Mouse (Mus musculus) telencephalon, adult 2 months (tissue): ENCODE measurements around the gene Mmgt2.

ENCODE experiments used
- DNase-seq: peaks from one replicate; pipeline ENCODE4 v3.0.0-alpha.2; 2011; ENCODE audit warnings: low read depth, low spot score

Gene Mmgt2

DNA sequence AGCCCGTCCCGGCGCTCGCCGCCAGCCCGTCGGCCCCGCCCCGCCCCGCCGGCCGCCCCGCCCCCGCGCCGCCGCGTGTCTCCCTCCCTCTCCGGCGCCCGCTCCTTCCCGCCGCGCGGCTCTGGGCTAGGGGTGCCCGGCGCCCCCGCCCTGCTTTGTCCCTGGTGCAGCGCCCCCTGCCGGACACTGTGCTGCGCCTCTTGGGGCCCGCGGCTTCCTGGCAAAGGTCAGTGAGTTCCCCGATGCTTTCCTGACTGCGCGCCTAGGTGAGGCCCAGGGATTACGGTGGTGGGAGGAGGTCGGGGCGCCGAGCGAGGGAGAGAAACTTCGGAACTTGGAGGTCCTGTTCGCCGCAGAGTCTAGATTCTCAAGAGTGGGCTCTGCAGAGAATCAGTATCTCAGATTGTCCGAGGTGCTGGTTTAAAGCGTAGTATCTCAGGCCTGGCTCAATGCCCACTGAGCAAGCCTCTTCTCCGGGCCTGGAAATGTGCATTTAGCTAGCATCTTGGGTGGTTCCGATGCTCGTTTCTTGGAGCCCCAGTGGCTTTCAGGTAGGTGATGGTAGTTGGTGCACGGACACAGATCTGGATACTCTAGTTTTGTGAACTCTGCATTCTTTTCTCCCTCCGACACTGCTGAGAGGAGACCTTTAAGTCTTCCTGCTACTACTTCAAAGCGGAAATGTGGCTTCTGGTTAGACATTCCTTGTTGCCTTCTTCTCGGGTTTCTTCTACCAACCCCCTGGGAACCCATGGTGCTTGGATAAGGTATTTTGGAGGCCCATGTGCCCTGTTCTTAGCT is at the start of gene Mmgt2:
Mmgt2 (plus strand) TSS at position 74 of the 801 bp plus-strand sequence.
- no peak for DNase-seq

DNA sequence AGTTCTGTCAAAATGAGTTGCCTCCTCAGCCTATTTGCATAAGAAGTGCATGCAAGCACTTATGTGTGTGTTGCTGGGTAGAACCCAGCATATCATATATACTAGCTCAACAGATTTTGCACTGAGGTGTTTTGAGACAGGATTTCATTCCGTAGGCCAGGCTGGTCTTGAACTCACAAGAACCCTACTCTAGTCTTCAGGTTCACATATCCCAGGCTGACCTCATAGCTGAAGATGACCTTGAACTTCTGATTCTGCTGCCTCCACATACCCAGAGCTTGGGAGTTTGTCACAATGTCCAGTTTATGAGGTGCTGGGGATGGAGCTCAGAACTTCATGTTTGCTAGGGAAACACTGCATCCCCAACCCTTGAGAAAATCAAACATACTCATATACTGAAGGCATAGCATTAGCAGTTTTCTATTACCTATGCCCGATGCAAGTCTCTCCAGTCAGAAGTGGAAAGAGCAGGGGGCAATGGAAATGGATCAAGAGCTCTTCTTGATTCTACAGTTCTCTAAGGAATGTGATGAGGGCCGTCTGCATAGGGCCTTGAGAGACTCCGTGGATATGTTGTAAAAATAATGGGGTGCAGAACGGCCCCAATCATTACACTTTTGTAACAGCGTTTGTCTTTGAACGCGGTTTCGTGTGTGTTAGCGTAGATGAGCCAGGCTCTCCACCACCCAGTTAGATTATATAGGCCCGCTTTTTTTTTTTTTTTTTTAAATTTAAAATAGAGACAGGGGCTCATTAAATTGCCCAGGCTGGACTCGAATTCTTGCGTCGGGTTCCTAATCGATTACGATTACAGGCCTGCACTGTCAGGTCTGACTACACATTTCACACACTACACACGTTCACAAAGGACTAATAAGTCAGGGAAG is 46.5 kb upstream of the Mmgt2 start:
- no peak for DNase-seq

DNA sequence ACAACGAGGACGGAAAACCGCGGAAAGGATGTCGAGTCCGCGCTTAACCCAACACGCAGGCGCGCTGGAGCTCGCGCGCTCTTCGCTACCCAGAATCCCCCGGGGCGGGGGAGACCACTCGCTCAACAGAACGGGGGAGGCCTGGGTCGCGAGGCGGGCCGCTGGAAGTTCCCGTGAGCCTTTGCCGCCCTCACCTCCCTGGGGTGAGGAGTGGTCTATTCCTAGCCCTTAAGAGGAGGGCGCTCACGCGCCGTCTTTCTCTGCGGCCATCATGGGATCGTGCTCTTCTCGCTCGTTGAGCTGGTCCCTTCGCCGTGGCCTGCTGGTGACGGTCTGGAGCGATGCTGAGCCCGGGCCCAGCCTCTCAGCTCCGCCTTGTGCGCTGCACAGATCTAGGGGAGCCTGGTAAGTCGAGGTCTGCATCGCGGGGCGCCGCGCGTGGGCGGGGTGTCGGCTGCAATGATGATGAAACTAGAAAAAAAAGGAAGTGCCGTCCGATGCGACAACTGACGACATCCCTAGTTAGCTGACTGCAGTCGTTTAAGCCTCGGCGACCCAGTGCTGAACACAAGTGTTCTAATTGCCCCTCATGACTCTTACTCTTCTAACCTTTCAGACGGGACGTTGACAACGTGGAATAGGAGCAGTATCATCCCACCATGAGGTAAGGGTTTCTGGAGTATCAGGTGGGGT is 45.7 kb upstream of the Mmgt2 start:
- peak; percentile 97 for DNase-seq

DNA sequence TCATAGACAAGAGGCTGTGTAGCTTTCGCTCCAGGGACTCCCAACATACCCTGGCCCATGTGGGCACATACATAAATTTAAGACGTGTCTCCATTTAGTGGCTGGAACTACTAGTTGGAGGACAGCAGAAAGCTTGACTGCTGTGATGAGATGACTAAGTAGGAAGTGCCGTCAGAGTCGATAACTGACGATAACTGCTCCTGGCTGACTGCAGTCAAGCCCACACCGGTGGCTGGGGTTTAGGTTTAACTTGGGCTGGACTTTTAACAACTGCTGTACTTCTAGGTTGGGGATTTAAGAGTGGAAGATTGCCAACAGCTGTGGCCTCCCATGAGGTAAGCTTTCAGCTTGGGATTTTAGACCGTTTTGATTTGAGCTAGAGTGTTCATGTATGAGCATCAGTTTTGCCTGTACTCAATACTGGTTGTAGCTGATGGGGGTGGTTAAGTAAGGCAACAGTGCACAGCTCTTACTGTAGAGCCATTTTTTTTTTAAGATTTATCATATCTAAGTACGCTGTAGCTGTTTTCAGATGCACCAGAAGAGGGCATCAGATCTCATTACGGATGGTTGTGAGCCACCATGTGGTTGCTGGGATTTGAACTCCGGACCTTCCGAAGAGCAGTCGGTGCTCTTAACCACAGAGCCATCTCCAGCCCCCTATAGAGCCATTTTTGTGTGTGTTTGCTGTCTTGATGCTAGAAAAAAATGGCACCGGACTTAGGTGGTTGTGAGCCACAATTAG is 45.0 kb upstream of the Mmgt2 start:
- DNase-seq: peak; percentile 22

DNA sequence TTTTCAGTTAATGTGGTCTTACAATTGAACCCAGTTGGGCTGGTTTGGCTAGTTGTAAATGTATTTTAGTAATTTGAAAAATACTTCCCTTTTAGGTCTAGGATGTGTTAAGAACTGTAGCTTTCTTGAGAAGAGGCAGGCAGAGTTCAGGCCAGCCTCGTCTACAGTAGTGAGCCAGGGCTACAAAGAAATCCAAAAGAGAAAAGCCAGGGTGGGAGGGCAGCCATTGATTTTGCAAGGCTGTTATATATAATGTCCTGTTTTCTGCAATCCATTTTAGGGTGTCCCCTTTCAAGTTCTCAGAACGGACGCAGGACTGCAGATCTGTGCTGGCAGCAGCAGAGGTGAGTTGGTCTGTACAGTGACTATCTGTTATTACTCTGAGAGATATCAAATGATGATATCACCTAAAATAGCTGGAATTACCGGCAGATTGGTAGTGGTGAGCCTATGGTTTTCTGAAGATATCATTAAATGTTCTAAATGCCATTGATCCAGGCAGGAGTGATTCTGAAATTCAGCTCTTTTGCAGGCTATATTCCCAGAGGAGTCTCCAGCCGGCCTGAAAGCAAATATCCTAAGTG is 44.2 kb upstream of the Mmgt2 start:
- DNase-seq: no peak

DNA sequence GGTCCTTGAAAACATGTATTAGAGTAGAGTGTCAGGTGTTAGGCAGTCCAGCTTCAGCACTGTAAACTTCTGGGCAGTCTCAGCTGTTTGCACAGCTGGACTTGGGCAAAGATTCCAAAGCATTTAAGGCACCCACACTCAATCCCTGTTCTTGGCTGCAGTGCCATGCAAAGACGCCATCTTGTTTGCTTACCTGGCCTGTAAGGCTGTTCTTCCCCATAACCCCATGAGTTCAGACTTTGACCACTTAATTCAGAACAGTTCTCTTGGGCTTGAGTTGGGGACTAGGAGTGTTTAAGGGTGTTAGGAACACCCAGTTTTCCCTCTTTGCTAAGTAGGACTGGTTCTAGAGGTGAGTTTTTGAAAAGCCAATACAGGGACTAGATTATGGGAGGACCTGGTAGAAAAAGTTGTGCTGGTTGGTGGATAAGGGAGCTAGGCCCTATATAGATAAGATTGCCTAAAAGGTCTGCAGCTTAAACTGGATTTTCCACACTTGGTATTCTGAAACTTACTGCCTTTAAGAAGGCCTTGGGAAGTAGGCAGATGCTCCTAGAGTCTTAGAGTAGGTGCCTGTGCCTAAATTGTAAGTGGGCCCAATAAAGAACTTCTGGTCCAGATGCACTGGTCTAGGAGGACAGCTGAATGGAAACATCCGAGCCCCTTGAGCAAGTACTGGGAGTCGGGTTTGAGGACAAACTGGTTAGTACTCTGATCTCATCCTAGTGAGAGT is 43.4 kb upstream of the Mmgt2 start:
- no peak for DNase-seq

DNA sequence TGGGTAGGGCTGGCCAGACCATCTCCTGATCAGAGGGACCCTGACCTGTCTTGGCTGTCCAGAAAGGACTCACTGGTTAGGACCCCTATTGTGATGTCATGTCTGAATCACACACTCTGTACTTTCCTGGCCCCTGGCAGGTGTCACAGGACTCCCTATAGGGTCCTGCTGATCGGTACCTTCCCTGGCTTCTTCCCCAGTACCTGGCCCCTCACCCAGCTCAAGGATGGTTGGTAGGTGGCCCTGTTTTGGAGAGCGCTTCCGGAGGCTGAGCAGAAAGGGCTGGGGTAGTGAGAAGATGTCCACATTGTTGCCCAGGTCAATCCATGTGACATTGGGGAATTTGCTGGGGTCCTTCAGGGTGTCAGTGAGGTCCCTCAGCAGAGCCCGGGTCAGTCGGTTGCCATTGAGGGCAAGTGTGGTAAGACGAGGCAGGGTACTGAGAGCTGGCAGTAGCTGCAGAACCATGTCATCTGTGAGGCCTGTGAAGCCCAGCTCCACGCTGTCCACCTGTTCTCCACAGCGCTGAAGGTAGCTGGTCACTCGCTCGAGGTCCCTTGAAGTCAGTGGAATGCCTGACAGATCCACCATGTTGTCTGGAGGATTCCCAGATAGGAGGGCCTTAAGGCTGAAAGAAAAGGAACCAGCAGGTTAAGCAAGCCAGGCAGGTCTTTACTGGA is 42.7 kb upstream of the Mmgt2 start:
- no peak for DNase-seq

DNA sequence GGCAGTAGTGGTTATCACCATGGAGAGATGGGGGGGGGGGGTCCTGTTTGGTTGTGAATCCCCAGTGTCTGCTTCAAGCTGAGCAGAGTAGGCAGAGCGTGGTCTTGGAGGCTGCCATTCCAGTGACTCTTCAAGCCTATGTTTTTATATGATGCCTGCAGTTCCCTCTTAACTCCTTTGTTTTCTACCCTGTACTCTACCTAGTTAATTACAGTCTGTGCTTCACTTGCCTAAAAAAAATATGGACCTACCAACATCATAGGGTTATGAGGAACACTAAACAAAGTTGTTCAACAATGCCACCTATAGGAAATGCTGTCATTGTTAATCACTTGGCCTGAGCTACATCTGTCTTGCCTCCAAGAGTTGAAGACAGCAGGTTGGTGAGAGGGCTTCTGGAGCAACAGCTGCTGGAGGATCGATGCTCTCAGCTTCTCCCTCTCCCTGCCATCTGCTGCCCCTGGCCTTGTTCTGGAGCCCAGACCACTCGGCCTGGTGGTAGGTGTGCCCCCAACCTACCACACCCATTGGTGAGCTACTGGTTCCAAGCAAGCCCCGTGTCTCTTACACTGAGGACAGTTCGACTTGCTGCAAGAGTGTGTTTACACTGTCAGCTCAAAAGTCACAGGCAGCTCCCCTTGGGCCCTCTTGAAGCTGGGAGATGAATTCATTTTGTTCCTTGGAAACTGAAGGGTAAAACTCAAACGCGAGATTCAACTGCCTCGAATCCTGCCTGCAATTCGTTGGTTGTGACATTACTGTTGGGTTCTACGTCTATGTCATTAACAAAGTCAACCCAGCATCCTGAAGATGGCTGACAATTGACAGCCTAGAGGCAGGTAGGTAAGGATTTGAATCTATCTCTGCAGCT is 41.9 kb upstream of the Mmgt2 start:
- no peak for DNase-seq

DNA sequence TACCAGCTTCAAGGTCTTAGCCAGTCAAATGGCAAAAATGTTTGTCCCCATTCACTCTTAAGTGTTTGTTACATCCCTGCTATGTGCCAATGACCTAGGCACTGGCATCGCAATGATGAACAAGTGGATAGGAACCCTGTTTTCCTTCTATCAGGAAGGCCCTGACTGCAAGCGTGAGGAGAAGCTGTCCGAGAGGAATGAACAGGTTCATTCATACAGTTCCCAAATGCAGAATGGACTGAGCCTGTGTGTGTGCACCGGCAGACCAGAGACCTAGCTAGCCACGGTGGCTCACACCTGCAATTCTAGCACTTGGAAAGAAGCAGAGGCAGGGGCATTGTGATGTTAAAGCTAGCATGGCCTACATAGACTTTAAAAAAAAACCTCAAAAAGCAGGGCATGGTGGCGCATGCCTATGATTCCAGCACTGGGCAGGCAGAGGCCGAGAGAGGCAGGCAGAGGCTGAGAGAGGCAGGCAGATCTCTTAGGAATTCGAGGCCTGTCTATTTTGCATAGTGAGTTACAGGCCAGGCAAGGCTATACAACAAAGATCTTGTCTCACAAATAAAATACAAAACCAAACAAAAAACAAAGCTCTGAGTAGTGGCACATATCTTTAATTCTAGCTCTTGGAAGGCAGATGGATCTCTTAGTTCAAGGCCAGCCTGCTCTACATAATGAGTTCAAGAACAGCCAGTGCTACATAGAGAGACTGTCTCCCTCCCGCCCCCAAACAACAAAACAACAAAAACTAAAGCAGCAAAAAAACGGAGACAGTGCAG is 41.1 kb upstream of the Mmgt2 start:
- no peak for DNase-seq

DNA sequence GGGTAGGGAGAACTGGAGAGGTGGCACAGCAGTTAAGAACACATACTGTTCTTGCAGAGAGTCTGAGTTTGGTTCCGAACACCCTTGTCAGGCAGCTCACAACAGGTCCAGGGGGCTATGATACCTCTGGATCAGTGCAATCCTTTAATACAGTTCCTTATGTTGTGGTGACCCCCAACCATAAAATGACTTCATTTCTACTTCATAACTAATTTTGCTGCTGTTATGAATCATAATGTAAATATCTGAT is 40.6 kb upstream of the Mmgt2 start:
- DNase-seq: no peak

DNA sequence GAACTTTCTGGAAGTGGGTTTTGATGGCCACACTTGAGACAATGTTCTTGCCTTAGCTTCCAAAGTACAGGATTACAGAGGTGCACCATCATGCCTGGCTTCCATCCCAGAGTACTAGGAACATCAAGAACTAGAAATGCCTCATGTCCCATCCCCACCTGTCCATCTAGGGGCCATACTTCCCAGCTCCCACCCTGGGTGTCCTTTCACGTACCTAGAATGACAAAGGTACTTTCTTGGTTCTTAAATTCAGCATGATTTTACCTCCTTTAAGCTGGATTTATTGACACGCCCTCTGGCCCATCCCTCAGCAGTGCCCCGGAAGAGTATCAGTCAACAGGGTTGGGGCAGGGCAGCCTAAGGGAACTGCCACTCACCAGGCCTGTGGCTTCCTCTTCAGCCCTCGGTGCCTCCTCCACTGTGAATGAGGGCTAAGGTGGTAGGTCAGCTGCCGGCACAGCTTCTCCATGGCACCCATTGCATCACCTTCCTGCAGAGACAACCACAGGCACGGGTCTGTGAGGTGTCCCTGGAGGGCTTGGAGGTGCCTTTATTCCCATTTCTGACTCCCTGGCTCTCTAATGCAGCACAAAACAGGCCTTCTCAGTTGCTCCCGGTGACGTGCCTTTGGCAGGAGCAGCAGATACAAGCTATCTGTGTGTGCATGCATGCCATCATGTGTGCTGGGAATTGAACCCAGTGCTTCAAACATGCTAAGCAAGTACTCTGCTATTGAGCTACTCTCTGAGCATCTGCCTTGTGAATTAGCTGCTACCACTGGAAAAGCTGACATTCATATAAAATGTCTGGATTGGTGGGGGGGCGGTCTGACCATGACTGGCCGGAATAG is 39.4 kb upstream of the Mmgt2 start:
- no peak for DNase-seq

DNA sequence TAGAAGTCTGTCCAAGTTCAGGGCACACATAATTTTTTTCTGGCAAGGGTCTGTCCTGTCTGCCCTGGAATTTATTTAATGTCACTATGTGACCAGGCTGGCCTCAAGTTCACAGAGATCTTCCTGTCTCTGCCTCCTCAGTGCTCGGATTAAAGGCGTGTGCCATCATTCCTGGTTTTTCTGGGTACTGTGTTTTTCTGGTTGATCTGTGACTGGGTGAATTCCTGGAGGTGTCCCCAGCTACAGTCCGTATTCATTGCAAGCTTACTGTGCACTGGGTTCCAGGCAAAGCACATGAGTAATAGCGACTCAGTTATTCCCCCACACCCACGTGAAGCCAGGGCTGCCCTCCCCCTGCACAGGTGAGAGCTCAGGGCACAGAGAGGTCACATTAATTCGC is 38.2 kb upstream of the Mmgt2 start:
- DNase-seq: no peak

DNA sequence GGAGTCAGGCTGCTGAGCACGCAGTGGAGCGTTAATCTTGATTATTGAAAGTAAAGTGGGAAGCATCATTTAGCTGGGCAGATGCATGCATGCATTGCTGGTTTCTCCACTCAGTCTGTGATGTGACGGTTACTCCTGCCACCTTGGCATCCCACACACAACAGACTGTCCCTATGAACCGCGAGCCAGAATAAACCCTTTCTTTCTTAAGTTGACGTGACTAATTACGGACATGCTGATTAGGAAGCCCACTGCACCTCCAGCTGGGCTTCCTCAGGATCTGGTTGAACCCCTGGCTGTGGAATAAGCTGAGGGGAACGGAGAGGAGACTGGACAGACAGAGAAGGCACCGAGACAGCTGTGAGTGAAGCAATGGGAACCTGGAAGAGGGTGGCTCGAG is 35.9 kb upstream of the Mmgt2 start:
- no peak for DNase-seq

DNA sequence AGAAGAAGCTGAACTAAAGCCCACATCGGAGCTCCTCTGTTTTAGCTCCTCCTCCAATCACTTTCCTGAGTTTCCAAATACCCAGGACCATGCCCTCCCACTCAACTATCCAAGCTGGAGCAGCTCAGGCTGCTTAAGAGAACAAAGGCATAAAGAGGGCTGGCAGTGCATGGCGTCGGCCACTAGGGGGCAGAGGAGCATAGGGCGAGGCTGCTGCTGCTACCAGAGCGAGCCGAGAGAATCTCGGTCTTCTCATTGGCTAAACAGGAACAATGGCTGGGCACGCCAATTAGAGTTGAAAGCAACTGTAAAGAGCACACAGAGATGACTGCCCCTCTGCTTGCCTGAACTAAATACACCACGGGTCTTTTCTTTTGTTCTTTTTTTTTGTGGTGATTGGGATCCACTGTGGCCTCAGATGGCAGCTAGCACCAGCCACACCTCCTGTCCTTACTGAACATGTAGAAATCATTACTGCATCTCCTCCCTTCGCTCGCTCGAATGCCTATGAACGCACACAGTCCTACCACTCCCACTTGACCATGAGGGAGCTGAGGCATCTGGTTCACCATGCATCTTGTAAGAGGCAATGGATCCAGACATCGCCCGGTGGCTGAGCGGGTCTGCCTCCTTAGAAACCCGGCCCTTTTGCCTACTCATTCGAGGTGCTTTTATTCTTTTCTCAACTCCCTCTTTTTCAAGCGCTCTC is 34.7 kb upstream of the Mmgt2 start:
- peak; percentile 89 for DNase-seq

DNA sequence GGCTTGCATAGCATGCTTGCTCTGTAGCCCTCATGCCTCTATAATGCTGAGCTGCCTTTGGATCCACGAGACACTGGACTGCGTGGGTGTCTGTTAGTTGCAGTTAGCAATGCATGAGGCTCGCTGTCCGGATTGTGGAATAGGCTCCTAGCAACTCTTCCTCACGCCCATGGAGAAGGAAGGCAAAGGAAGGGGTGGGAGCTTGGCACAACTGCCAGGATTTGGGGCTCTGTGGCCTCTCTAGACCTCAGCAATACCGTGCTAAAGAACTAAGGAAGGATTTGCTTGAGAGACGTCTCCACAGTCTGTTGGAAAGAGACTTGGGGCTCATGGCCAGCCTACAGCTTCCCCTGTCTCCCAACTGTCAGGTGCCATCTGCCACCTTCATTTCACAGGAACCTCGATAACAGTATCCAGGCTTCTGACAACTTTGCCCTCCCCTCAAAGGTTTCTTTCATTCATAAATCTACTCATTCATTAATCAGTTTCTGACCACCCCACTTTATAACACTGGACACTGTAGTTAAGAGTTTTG is 33.5 kb upstream of the Mmgt2 start:
- DNase-seq: no peak

DNA sequence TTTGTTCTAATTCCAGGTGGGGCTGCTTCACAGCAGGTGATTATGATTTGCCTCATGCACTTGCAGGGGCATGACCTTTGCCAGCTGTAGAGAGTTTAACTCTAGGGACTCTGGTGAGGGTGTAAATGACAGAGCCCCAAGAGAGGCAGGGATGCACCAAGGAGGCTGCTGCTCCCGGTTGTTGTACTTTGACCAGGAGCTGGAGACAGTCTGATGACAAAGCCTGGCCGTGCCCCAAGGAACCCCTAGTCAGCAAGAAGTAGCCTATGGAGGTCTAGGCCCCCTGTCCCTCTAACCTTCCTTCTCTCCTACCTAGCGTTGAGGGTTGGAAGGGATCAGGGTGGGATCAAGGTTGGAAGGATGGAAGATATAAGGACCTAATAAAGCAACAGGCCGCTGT is 33.0 kb upstream of the Mmgt2 start:
- no peak for DNase-seq

DNA sequence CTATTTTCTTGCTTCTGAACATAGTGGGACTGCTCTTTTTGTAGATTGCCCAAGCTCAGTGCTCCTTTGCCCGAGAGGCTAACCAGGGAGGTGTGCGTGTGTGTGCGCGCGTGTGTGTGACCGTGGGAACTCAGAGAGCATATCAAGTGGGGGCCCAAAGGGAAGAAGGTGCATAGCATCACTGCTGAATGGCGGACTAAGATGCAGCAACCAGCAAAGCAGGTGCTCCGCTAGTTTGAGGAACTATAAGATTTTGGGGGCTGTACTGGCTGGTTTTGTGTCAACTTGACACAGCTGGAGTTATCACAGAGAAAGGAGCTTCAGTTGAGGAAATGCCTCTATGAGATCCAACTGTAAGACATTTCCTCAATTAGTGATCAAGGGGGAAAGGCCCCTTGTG is 27.4 kb upstream of the Mmgt2 start:
- no peak for DNase-seq
